Mouse (Mus musculus) adrenal gland, adult (tissue): ENCODE data around the gene Stx18.

Experiments
- DNase-seq, 2 experiments: peaks; one replicate each; pipeline ENCODE4 v3.0.0; 2022 to 2023; ENCODE audit warnings: low spot score in 1 of 2; ENCODE audit not compliant: inconsistent age in 2 of 2

Stx18 gene

DNA sequence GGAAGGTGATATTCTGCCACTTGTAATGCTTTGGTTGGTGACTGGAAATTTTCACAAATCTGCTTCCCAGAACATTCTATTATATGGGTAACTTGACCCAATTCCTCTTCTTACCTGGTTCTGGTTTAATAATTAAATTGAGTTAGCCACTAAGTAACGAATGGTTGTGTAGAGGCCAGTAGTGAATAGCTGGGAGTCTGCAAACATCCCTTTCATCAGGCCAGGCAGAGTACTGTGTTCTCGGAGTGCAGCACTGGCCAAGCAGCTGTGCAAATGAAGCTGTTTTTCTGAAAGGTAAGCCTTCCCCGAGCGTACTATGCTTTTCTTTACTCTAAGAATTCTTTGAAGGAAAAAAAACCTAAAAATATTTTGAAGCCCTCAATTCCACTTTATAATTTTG, 37.8 kb downstream of the Stx18 start:
- no peak for DNase-seq

DNA sequence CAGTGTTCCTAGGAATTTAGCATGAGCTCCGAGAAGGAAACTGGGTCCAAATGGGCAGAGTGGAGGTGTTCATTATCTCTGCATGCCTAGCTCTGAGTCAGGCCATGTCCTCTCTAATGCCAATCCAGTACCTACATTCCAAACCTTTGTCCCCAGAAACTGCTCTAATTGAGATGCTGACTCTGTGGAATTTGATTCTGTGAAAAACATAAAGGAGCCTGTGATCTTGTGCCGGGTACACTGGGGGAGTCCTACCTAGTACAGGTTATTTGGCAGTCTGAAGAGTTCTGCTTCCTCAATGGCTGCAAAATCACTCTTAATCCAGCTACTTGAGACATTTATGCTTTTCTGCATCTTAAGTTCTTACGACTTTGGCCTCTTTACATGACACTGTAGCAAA, 40.0 kb downstream of the Stx18 start:
- no peak for DNase-seq

DNA sequence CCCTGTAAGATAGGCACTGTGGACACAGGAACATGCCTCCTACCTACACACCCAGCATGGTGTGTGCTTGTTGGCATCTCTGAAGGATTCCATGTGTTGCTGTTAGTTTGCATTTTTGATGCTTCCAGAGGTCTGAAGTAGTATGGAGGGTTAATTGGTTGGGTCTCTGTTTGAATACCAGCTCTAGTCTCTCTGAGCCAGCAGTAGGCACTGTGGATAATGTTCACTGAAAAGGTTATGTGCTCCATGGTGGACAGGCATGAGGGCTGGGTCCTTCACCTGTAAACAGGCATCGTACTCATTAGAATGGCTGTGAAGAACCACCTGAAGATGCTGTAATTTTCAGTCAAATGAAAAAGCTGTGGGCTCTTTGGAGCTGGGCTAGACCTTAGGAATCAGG, 41.9 kb downstream of the Stx18 start:
- no peak for DNase-seq

- no peak for DNase-seq
These were observed 44.0 kb downstream of the Stx18 start for GRCm38 (mm10) chr5:38082589-38082988.

- no peak for DNase-seq
These were observed 44.8 kb downstream of the Stx18 start for GRCm38 (mm10) chr5:38083362-38083761.

DNA sequence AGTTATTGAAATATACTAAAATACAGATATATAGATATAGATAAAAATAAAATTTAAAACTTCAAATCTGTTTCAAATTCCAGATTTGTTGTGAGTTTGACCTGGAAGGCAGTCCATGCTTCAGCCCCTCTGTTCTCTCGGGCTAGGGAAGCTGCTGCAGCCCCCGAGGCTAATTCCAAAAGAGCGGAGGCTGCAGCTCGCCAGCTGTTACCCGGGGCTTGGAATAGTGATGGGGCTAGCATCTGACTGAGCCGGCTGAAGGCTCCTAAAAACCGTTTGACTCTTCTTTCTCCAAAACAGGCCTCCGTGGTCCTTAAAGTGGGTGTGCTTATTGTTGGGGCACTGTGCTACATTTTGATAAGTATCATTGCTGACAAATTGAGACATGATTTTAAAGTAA, 46.1 kb downstream of the Stx18 start:
- no peak for DNase-seq

DNA sequence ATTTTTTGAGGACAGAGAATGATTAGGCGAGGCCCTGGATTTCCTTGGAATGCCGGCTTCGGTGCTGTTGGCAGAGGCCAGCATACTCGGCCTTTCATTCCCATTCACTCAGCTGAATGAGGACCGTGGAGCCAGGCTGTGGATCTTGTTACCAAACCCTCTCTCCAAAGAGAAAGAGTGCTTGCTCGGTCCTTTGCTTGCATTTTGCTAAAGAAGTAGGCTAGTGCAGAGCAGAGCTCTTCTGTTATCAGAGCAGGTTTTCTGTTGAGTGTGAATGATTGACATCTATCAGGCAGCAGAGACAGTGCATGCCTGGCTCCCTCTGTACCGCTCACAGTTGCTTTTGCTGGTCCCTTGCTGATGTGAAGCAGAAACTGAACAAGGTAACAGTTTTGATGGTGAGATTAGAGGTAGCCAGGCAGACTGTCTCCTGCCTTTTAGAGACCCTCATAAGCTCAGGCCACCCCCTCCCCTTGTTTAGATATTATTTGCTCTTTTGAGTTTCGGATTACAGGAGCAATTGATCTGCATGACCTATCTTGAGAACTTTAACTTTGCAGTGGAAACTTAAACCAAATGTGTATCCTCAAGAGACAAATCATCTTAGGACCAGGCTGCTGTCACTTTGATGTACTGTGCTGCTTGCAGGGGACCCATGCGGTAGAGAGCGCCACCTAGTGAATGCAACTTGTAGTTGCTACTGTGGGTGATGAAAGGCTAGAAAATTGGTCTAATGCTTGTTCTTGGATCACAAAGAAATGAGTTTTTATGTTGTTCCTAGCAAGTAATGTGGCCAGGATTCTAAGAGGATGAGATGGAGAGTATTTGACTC, 47.2 kb downstream of the Stx18 start:
- peak; percentile 15 to 74 for DNase-seq

DNA sequence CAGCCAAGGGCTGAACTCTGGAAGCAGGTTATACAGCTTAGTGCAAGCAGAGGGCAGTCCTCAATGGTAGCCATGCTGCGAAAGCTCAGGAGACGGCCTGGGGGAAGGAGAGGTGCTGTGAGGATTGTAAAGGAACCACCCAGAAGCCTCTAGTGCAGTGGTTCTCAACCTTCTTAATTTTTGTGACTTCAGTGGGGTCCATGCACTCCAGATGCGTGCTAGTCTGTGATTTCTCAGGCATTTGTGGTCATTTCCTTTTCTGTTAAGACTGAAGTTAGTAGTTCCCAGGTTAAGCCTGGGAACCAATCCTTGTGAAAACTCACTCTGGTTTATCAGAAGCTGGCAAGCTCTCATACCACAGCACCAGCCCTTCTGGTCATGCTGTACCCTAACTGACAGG, 51.6 kb downstream of the Stx18 start:
- DNase-seq = no peak

GRCm38 (mm10) chr5:38090581-38090980, 52.0 kb downstream of the Stx18 start:
- DNase-seq = no peak

GRCm38 (mm10) chr5:38091046-38091965, 52.8 kb downstream of the Stx18 start:
- DNase-seq = peak; percentile 13 to 82

DNA sequence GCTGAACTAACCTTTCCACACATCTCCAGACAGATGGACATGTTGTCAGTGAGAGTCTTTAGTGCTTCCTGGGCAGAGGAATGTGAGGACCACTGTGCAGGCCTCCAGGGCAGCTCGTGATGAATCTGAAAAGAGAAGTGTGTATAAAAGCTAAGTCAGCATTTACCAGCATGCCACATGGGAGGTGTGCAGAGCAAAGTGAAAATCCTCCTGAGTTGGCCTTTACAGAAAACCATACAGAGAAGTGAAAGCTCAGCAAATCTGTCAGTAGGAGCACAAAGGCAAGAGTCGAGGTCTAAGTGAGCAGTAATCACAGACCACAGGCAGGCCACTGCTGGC, 53.4 kb downstream of the Stx18 start:
- no peak for DNase-seq

GRCm38 (mm10) chr5:38094331-38094730, 55.8 kb downstream of the Stx18 start:
- no peak for DNase-seq

DNA sequence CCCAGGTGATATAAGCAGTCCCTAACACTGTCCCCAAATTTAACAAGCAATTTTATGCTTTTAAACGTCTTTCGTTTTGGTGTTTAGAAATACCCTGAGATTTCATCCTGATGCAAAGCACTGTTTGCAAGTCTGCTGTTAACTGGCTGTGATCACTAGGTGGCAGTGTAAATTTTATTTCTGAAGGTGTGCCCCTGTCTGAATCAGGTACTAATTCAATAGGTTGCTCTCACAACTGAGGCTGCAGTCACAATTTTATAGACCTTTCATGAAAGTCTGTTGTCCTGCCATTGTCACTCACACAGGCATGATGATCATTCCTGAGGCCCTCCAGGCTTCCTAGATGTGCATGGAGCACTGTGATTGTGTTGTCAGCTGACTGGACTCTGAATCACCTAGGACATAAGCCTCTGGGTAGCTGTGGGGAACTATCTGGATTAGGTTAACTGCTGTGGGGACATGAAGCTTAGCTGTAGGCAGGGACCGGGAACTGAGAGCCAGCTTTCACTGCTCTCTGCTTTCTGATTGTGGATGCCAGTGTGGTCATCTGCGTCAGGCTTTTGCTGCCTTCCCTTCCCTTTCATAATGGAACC, 59.1 kb downstream of the Stx18 start:
- peak in 1 of 2 experiments; percentile 63 for DNase-seq

DNA sequence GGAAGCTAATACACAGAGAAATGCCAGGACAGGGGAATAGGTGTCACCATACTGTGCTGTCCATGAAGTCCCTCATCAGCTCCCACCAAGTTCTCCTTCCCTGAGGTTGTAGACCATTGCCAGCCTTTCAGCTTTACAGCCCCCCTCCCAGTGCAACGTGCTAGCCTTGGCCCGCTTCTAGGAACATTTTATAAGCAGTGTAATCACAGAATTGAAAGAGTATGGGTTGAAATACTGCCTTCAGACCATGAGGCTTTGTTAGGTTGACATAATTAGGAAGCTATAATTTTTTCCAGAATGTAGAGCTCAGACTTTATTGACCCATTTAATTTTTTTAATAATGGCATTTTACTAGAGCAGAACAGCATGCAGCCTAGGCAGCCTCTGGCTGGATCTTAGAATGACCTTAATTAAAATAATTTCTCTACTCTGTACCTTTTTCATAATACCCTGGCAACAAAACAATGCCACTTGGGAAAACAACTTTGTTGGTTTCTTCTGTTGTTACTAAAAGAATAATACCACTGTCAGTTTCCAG, 60.7 kb downstream of the Stx18 start:
- no peak for DNase-seq

DNA sequence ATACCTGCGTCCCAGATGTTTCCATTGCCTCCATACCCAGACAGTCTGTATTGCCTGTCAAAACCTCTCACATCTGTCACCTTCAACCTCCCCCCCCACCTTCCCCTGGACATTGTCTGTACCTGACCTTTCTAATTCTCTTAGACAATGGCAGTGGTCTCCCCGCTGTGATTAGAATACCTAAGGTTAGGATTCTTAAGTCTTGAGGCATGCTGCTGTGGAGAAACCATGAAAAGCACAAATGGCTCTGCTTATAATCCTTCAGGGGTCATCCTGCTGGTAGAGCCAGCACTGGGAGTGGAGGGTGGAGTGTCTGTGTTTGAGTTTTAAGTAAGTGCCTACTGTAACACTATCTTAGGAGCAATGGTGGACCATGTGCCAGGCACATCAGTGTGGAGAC, 64.4 kb downstream of the Stx18 start:
- DNase-seq = no peak

GRCm38 (mm10) chr5:38106080-38106697, 67.6 kb downstream of the Stx18 start:
- DNase-seq = no peak

GRCm38 (mm10) chr5:38106807-38107206, 68.3 kb downstream of the Stx18 start:
- DNase-seq = no peak

DNA sequence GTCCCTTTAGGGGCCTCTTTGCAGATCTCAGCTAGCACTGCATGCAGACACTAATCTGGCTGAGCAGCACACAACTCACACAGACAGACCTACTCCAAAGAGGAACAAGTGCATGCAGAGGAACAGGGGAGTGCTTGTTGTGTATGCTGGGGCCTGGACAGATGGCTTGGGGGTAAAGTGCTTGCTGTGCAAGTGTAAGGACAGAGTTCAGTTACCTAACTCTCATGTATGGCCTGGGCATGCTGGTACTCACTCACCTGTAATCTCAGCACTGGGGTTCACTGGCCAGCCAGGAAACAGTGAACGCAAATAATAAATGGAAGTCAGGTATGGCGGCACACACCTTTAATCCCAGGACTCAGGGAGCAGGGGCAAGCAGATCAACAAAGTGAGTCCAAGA, 76.0 kb downstream of the Stx18 start:
- no peak for DNase-seq

DNA sequence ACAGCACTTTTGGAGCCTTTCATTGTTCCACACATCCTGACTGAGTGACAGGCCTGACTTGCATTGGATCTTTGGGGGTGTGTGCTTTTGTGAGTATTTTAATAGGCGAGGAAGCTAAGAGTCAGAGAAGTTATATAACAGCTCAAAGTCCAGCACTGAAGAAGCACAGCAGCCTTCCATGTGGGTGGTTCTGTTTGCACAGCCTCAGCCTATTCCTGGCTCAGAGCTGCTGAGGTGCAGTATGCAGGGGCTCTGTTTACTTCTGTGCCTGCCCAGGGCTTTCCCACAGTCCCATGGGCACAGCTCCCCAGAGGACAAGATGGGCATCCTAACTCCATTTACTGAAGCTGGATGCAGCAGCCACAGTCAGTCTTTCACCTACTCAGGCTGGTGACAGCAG, 78.5 kb downstream of the Stx18 start:
- no peak for DNase-seq

DNA sequence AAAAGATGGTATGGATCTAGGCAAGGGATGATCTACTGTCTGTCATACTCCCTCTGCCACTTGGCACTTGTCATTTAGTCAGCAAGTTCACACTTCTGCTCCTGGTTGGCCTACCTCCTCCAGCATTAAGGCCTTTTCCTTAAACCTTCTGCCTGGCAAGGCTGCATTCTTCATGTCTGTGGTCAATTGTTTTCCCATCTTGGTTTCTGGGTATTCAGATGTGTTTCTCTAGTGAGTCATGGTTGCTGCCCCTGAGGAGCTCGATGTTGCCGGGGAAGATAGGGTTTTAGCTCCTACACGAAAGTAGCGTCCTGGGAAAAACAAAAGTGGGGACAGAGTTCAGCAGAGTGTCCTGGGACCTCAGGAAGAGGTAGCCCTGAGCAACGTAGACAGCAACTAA, 80.7 kb downstream of the Stx18 start:
- DNase-seq = no peak

DNA sequence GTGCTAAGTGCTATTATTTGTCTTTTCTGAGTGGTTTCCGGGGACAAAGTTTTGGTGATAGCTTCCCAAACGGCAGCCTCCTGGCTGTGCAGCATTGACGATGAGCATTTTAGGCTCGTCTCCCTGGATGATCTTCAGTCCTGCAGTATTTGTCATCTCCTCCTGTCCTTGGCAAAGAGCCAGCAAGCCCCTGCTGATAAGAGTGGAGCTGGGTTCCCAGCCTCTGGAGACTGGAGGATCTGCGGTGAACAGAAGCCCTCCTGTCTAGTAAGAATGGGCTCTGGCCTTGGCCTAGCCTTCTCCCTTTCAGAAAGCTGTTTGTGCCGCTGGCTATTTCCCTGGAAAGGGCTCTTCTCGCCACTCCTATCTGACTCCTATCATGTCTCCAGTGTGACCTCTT, 83.2 kb downstream of the Stx18 start:
- peak; percentile 33 to 75 for DNase-seq
